Mouse (Mus musculus): ENCODE data around the gene Gm17268.

DNA sequence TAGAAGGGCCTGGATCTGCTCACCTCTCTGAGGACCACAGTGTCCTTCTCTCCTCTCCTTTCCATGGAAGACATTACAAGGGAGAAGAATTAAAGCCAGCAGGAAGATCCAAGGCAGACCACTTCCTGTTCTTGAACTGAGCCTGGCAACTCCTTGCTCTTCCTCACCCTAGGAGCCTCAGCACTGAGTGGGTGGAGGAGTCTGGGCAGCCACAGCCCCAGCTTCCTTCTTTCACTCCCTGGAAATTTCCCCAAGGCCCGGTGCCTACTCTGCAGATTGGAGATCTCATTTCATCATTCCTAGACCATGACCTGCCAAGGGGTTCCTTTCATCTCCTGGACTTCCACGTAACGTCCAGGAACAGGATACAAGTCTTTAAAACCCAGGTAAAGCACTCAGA, 34.6 kb upstream of the Gm17268 start:
- TF ChIP-seq CTCF (conservative IDR thresholded peaks at IDR 0.05; ENCODE audit: low read length) (no peak), NANOG (IDR thresholded peaks at IDR 0.05; ENCODE audit: borderline replicate concordance, low read length) (no peak)

All from E14TG2a.4 (cell line).